Mouse (Mus musculus): ENCODE measurements around the gene Epsti1. TPM values are rescaled to one million over a fixed set of nuclear protein-coding genes. Genes with fewer than 3 reads are reported as not detected.

Gene Epsti1
- total RNA-seq, 2 experiments from 2014 or later, result 0.30 to 0.49 TPM

DNA sequence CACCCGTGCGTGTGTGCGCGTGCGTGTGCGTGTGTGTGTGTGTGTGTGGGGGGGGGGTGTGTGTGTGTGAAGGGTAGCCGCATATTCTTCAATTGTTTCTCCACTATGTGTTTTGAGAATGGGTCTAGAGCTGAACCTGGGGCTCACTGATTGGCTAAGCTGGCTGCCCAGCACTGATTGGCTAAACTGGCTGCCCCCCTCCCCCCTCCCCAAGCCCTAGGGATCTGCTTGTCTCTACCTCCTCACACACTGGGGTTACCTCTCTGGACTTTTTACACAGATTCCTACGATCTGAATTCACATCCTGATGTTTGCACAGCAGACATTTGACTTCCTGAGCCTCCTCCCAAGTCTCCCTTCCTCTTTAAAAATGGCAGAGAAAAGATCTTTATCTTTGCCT, 17.6 kb downstream of the Epsti1 start:
- no peak for DNase-seq (ENCODE audit: low spot score in 2 of 2)

DNA sequence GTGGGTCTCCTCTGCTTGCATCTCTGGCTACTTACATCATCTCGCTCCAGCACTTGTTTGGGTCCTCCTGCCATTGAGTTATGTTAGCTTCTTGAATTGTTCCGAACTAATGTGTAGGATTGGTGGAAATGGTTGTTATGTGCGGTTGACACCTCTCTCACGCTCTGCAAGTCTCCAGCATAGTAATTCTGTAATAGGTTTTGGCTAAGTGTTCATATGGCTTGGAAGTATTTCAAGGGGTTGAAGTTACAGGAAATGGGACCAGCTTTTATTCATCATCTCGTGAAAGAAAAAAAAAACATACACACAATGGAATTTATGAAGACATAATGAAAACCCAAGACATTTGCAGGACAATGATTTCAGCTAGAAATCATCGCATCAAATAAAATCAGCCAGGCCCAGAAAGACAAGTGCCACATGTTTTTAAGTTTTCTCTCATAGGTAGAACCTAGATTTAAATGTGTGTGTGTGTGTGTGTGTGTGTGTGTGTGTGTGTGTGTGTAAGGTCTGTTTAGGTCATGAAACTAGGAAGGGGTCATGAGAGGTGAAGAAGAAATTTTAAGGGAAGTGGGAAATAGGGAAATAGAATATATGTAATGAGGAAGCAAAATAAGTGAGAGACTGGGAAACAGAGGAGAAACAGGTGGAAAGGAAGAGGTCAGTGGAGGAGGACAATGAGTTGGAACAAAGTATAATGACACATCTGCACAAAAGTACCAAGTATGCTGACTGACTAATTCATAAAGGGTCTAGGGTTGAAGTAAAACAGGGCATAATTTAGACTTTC, 19.2 kb downstream of the Epsti1 start:
- DNase-seq (ENCODE audit: low spot score in 2 of 2), result no peak

DNA sequence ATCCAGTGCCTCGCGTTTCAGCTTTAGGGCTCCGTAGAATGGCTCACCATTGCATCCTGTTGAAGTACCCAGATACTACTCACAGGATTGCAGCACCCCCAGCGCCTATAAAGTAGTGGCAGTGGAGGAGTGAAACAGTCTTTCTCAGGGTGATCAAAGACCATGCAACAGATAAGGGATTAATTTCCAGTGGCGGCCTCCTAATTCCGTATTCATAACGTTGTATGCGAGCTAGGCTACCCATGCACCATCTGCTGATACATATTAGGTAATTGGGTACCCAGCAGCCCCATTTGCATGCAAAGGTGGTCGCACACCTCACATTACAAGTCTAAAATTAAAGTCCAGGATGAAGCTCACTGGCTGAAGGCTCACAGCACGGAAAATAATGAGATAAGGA, 21.4 kb downstream of the Epsti1 start:
- DNase-seq (ENCODE audit: low spot score in 2 of 2), result no peak

DNA sequence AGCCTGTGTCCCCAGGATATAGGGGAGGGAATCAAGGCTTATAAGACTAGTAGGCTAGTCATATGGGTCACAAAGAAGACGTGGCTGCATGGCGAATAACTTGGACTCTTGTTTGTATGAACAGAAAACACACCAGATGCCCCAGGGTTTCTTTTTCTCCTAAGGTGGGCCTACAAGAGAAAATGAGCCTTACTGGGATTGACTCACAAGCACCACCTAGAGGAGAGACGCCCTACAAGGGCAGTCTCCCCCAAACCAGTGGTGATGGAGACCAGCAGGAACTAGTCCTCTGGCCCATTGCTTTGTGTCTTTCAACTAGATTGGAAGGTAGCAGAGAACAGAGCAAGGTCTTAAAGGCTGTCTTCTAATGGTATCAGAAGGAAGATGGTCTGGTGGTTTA, 22.7 kb downstream of the Epsti1 start:
- peak; percentile 19 to 45 for DNase-seq (ENCODE audit: low spot score in 2 of 2)

DNA sequence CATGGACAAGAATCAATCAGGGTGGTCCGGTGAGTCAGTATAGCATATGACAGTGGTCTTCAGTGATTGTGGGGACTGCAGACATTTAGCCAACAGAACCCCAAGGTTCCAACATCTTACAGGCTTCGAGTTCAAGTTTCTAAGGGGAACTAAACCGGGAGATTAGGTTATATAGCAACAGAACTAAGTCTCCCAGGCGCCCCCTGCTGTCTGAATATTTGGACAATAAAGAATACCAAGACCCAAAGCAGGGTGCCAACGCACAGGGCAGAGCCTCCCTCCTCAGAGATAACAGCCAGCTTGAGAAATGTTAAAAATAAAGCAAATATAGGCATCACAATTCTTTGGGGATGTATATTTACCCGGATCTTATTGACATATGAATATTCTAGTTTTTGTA, 24.0 kb downstream of the Epsti1 start:
- DNase-seq (ENCODE audit: low spot score in 2 of 2), result peak; percentile 59 to 72

DNA sequence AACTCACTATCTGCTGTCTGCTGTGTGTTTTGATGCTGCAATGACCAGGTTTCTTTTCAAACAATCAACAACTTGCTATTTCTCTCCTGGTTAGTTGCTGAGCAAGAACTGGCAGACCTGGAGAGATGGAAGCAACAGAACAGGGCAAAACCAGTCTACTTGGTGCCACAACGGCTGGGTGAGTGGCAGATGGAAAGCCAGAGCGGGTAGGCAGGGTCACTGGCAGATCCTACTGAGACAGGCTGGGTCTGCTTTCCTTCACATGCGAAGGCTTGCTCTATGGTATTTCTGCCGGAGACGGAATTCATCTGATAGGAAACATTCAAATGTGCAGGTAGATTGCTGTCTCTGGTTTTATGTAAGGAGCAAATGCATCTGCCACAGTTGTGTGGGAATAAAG, 24.6 kb downstream of the Epsti1 start:
- DNase-seq (ENCODE audit: low spot score in 2 of 2), result no peak

DNA sequence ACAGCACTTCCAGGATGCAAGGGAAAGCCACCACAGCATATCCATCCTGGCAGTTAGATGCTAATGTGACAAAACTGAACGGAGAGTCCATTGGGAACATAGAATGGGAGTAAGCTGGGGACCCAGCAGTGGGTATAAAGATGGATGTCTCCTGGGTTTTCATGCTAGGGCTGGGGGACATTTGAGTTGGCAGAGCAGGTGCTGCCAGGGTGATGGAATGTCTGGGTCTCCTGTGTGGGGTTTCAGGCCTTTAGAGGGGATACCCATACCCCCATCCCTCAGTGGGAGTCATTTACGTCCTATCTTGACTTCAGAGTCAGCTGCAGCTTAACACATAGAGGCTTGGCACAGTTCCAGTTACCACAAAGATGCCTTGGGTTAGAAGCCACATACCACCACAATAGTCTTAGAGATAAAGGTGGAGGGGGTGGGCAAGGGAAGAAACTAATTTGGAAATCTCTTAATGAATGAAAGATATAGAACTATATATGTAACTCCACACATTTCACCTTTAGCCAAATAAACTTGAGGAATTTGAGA, 25.2 kb downstream of the Epsti1 start:
- no peak for DNase-seq (ENCODE audit: low spot score in 2 of 2)

DNA sequence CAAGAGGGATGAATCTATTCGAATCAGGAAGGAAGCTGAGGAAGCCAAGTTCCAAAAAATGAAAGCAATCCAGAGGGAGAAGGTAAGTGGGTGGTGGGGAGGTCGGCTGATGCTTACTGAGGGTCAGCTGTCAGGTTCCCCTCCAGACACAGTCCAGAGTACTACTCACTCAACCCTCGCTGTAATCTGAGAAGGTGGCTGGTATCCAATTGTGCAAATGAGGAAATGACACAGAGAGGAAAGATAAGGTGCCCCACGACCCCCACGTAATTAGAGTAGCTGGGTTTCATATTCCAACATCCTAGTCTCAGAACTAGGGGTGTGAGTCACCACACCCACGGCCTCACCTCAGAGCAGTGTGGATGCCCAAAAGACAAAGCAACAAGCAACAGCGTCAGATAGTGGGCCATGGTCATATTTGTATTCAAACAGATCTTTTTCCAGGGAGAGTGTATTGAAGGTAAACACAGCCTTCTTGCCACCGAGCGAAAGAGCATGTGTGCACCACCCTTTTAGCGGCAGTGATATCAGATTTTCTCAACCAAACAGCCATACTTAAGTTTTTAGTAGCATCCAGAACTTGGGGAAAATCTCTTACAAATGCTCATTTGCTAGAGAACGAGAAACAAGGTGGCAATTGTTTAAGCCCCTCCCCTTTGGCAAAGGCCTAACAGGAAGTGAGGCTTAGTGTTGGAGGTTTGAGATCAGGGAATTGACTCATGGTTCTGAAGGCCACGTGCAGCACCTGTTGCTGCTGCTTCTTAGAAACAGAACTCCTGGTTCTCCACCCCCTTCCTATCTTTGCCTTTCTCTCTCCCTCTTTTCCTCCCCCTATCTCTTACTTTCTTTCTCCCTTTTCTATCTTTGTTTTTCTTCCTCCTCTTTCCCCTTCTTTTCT, 28.4 kb downstream of the Epsti1 start:
- no peak for DNase-seq (ENCODE audit: low spot score in 2 of 2)

DNA sequence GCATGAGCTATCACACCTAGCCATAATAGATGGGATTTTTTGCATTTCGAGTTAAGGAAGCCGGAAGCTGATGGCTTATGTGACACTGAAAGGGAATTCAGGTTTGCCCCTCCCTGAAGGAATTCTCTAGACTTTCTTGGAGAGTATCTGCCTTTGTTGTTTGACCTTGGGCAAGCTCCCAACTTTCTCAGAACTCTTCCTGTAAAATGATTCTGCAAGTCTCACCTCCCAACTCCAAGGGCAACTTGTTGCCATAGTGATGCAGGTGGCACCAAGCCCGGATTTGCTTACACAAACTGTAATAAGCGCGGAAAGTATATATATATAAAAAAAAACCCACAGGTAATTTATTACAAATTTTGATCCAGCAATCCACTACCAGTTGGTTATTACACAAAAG, 29.2 kb downstream of the Epsti1 start:
- DNase-seq (ENCODE audit: low spot score in 2 of 2), result no peak

DNA sequence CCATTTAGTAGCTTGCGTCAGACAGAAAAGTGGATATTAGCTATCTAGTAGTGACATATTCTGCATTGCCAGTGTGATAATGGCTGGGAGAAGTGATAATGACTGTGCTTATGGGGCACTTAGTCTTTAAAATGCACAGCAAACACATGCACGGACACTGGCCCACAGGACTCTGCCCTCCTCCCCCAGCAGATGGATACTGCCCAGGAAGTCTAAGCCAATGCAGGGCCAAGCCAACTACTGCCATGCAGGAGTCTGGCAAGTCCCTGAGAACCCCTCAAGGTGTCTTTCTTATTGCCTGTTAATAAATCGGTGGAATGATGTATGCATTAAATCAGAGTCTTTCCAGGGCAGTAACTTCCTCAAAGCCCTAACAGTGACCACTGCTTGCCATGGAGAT, 30.4 kb downstream of the Epsti1 start:
- no peak for DNase-seq (ENCODE audit: low spot score in 2 of 2)

DNA sequence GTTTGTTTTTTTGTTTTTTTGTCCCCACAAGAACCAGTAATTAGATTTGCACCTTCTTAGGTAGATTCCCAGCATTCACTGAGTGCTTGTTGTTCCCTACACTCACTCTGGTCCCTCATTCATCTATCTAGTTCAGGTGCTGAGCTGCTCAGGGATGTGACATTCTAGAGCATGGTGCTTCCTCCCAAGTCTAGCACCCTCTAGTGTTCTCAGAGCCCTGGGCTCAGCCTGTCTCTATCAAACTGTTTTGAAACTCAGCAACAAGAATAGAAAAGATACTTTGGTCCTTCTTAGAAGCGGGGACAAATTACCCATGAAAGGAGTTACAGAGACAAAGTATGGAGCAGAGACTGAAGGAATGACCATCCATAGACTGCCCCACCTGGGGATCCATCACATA, 37.1 kb downstream of the Epsti1 start:
- DNase-seq (ENCODE audit: low spot score in 2 of 2), result no peak

DNA sequence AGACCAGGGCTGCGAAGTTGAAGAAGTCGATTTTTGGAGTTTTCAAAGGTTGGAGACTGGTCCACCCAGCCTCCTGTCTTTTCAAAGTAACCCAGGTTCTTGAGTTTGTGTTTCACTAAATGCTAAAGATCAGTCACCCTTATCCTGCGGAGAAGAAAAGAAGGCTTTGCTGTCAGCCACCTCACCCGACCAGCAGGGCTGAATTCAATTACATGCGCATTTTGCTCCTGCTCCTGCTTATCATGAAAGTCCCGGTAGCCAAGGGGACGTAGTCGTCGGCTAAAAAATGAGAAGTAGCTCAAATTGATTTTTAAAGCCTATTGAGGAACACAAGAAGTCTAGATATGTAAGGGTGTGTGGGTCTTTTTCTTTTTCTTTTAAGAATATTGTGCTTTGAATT, 38.2 kb downstream of the Epsti1 start:
- no peak for DNase-seq (ENCODE audit: low spot score in 2 of 2)

DNA sequence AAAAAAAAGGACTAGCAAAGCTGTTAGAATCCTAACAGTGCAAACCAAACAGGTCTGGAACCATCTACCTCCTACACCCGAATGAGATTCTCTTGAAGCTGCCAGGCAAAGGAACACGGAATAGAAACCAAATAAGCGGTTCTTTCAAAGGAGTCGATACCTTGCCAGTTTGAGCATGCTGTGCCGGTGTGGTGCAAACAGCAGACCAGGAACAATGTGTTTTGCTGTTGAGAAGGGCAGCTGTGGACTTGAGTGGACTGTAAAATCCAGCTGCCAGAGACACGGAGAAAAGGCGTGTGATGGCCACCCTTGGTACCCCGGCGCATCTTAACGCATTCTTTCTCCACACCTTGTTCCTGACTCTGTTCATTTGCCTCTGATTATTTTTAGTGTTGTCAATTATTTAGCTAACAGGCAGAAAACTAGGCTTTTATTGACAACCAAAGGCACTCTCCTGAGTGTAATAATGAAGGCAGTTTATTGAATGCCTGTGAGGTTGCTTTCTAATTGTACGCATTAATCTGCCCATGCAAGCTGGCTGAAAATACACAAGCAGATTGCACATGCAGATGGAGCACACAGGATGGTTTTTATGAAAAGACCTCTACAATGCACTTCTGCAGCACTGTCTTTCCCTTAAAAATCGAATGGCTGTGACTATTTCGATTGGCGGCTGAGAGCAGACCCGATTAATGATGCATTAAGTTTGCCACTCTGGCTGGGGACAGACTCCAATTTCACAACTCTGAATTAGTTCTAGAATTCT, 38.9 kb downstream of the Epsti1 start:
- peak; percentile 41 to 43 for DNase-seq (ENCODE audit: low spot score in 2 of 2)

DNA sequence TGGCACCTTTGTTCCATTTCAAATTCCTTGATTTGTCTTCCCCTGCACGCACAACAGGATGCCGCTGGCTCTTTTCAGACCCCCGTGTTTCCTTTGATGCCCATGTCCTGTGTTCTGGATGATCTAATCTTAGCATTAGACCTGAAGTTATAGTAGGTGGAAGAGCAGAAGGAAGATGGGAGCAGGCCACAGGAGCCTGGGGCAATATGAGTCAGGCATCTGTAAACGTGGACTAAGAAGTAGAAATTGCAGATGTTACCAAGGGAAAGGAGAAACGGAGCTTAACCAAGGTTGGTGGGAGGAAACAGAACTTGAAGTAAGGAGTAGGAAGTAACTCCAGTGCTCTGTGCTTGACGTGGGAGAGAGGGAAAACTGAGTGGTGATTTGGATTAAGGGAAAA, 57.7 kb downstream of the Epsti1 start:
- DNase-seq (ENCODE audit: low spot score in 2 of 2), result no peak

DNA sequence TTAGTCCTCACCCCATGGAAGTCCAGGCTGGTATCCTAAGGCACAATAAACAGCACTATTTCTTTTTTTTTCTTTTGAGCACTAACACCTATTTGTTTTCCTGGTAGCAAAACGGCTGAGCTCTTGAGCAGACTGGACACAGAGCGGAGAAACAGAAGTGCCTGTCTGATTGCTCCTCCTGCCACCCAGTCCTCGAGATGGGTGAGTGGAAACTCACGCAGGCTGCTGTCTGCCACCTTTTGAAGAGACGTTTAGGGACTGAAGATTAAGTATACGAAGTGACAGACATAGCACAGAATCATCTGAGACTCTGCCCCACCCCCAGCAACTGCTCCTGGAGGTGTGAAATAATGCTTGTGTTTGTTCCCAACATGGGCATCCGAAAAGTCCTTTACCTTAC, 59.5 kb downstream of the Epsti1 start:
- no peak for DNase-seq (ENCODE audit: low spot score in 2 of 2)

DNA sequence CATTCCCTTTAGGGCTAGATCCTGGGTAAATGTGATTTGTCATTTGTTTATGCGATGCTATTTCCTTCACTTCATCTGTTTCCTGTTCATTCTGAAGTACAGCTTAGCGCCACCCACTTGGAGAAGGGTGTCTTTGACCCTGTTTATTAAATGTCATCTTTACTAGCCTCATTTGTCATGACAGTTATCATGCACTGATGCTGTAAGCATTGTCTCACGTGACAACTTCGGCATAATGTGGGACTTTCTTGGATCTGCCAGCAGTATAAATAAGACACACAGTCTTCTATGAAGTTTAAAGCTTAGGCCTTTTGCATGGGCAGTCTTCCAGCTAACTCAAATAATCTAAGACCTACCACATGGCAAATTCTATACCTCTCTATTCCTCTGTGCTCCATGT, 67.3 kb downstream of the Epsti1 start:
- no peak for DNase-seq (ENCODE audit: low spot score in 2 of 2)

DNA sequence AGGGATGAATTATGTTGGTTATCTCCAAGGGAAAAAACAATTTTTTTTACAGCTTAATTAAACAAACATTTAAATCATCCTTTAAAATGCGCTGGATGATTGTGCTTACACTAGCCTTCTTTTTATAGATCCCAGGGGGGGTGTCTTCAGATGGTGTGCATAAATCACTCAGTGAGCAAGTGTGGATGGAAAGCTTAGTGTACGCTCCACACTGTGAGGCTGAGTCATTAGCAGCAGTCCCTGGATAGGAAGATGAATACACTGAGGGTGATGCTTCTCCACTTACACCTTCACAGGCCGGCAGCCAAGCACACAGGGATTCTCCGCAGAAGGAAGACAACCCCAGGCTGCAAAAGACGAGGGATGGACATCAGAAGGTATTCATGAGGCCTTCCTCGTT, 70.2 kb downstream of the Epsti1 start:
- DNase-seq (ENCODE audit: low spot score in 2 of 2), result peak in 1 of 2 experiments; percentile 8

DNA sequence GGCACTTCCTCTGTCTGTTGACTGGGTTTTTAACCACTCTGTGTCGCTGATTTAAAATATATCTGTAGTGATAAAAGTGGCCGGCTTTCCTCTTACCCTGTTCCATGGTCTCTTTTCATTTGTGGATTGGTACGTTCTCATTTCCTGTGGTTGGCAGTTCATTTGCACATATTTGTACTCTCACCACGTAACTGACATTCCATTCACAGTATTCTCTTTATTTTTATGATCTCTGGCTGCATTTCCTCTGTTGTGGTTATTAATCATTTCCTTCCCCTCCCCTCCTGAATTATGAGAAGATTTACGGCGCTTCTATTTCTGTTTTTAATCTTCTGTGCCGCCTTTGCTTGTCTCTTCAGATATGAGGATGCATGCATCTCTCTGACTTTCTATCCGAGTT, 71.7 kb downstream of the Epsti1 start:
- DNase-seq (ENCODE audit: low spot score in 2 of 2), result peak in 1 of 2 experiments; percentile 5

DNA sequence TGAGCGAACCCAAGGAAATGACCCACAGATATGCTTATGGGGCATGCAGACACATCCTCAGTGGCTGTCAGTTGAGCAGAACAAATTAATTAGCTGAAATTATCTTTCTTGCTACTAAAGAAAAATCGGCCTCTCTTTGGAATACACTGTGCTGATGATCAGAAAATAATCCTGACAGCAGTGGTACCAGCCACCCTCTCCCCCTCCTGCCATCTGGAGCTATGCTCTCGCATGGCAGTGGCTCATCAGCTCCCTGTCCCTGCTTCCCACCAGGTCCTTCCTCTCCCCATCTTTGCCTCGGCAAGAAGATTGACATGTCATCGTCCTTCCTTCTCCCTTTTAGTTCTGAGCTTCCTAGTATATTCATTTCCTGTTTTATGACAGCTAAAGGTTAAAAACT, 77.5 kb downstream of the Epsti1 start:
- peak; percentile 25 to 40 for DNase-seq (ENCODE audit: low spot score in 2 of 2)

DNA sequence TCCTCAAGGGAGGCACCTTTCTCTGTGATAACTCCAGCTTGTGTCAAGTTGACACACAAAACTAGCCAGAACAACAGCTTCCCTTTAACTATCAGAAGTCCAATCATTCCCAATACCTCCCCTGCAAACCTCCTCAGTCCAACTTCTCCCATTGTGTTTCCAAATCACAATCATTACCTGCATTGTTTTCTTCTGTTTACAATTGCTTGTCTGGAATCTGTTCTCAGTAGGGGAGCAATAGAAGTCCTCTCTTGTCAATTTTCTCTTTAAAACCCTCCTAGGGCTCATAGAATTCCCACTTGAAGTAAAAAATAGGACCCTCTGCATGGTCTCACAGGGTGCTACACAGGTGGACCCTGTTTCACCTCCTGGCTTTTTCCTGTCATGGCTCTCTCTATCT, 93.7 kb downstream of the Epsti1 start:
- no peak for DNase-seq (ENCODE audit: low spot score in 2 of 2)

DNA sequence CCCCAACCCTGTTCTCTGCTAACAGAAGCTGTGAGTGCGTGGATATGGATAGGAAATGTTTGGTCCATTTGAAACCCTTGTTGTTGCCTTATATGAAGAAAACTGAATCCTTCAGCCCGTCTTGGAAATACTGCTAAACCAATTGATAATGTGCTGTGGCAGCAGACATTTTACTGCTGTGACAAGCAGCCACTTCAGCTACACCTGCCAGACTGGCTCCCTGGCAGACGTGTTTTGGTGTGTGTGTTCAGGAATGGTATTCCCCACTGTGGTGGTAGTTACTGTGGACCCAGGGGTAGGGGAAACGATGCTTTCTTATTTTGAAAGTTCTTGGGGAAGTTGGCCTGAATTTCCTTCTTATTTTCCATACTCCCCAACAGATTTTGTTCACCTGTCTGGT, 100.4 kb downstream of the Epsti1 start:
- no peak for DNase-seq (ENCODE audit: low spot score in 2 of 2)
